Mouse (Mus musculus) Muller cell, postnatal 12 days (primary cell): Measurements from ENCODE around the gene Ubxn6.
"Not testable (repeated sequence)": the region's sequence is repeated elsewhere in the genome, so short reads cannot be mapped to it uniquely, and the experiment has no call there.

Experiments
- DNase-seq: peaks from one replicate; pipeline ENCODE4 v3.0.0-alpha.2; 2015; ENCODE audit errors: inconsistent ontology term

The Ubxn6 gene

GRCm38 (mm10) chr17:56102158-56102557 is 27.3 kb upstream of the Ubxn6 start:
- DNase-seq: no peak

GRCm38 (mm10) chr17:56100811-56101210 is 26.0 kb upstream of the Ubxn6 start:
- no peak for DNase-seq

- no peak for DNase-seq
Measured at GRCm38 (mm10) chr17:56098711-56099572, 24.1 kb upstream of the Ubxn6 start.

GRCm38 (mm10) chr17:56098180-56098579 is 23.4 kb upstream of the Ubxn6 start:
- no peak for DNase-seq

GRCm38 (mm10) chr17:56096883-56097282 is 22.1 kb upstream of the Ubxn6 start:
- DNase-seq: no peak

- DNase-seq: peak; percentile 79
Measured at GRCm38 (mm10) chr17:56092794-56093193, 18.0 kb upstream of the Ubxn6 start.

GRCm38 (mm10) chr17:56092312-56092711 is 17.5 kb upstream of the Ubxn6 start:
- DNase-seq: no peak

- DNase-seq: peak; percentile 84
Measured at GRCm38 (mm10) chr17:56080781-56081585, 6.2 kb upstream of the Ubxn6 start.

GRCm38 (mm10) chr17:56079921-56080320 is 5.1 kb upstream of the Ubxn6 start:
- DNase-seq: peak; percentile 15

- DNase-seq: peak; percentile 100
Measured at GRCm38 (mm10) chr17:56078880-56079795, 4.3 kb upstream of the Ubxn6 start, which contains the start of gene Hdgfl2. Hdgfl2 (plus strand) TSS chr17:56079634.

GRCm38 (mm10) chr17:56078361-56078760 is 3.5 kb upstream of the Ubxn6 start:
- not testable (repeated sequence) for DNase-seq

- DNase-seq: no peak
Measured at GRCm38 (mm10) chr17:56077523-56077922, 2.7 kb upstream of the Ubxn6 start.

GRCm38 (mm10) chr17:56074097-56074826 is 566 bp downstream of the Ubxn6 start:
- DNase-seq: peak; percentile 96

GRCm38 (mm10) chr17:56072243-56072642 is 2.6 kb downstream of the Ubxn6 start:
- no peak for DNase-seq

GRCm38 (mm10) chr17:56071126-56071525 is 3.7 kb downstream of the Ubxn6 start:
- DNase-seq: no peak

GRCm38 (mm10) chr17:56069066-56069465 is 5.8 kb downstream of the Ubxn6 start:
- no peak for DNase-seq

- DNase-seq: no peak
Measured at GRCm38 (mm10) chr17:56066451-56066850, 8.4 kb downstream of the Ubxn6 start.

- not testable (repeated sequence) for DNase-seq
Measured at GRCm38 (mm10) chr17:56065715-56066114, 9.1 kb downstream of the Ubxn6 start.

- no peak for DNase-seq
Measured at GRCm38 (mm10) chr17:56062081-56062480, 12.7 kb downstream of the Ubxn6 start.

GRCm38 (mm10) chr17:56057381-56058120 is 17.3 kb downstream of the Ubxn6 start:
- no peak for DNase-seq
